Mouse (Mus musculus): ENCODE results near the gene Dok7.

DNA sequence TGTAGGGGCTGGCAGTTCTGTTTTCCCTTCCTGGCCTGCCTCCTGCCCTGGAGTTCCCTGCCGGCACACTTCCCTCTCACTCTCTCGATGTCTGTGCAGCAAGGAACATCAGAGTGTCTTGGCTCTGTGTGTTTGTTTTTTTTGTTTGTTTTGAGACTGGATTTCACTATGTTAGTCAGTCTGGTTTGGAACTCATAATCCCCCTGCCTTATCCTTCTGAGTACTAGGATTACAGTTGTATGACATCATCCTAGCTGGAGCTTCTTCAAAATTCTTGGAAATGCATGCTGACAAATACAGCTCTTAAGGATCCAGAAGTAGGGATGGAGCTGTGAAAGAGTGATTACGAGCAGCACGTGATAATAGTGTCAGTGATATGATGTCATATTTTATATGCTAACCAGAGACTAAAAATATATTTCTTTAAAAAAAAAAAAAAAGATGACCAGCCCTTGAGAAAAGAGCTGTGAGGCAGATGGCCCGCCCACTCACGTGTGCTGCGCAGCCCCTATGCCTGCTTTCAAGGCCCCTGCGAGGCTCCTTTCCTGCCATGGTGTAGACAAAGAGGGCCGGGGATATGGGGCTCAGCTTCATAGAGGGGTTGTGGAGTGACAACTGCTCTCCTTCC is 36.8 kb upstream of the Dok7 start:
- no peak for TF ChIP-seq EP300 (IDR thresholded peaks at IDR 0.05; ENCODE audit: insufficient read depth, low read depth, low read length)
- TF ChIP-seq CTCF (IDR thresholded peaks at IDR 0.05; ENCODE audit: low read depth, low read length) = no peak
- TF ChIP-seq POLR2A (IDR thresholded peaks at IDR 0.05; ENCODE audit: insufficient read depth, low read length) = no peak

Measured in ES-Bruce4 (cell line).